Mouse (Mus musculus): ENCODE data around the gene Afap1l2. TPM values are rescaled to one million over a fixed set of nuclear protein-coding genes. Genes with fewer than 3 reads are reported as not detected.

Afap1l2 gene
- polyA plus RNA-seq, 1 experiment from 2014 or later, result 11.7 TPM

GRCm38 (mm10) chr19:56944826-56945225 lies 63.2 kb downstream of the Afap1l2 start:
- 97% methylated on average over 3 of the region's 3 CpGs for WGBS
- ATAC-seq, result no peak

GRCm38 (mm10) chr19:56944211-56944610 lies 63.8 kb downstream of the Afap1l2 start:
- Histone ChIP-seq H3K27me3 (ENCODE audit: control insufficient read depth, insufficient read depth, low read depth, low read length) (no peaks in the 10 kb centered on the region), H3K4me1 (ENCODE audit: control insufficient read depth, insufficient read depth, low read length) (no peaks in the 10 kb centered on the region), H3K4me2 (ENCODE audit: low read length) (no peak overlapping the region), H3K36me3 (ENCODE audit: control insufficient read depth, insufficient read depth, low read length) (no peaks in the 10 kb centered on the region), H3K4me3 (ENCODE audit: low read depth, low read length) (no peak overlapping the region), H3K9ac (ENCODE audit: low read depth, low read length) (no peak overlapping the region), H3K27ac (ENCODE audit: low read length) (no peak overlapping the region), H3K9me3 (replicated peaks; ENCODE audit: control insufficient read depth, low read length, poor library complexity, severe bottlenecking) (no peaks in the 10 kb centered on the region)
- 96% methylated on average over 9 of the region's 9 CpGs for WGBS
- no peak for ATAC-seq

More at GRCm38 (mm10) chr19:56944826-56945225, 63.2 kb downstream of the Afap1l2 start:
- no peak overlapping the region for H3K4me3 ChIP-seq (ENCODE audit: low read depth, low read length)
- H3K9me3 ChIP-seq (replicated peaks; ENCODE audit: control insufficient read depth, low read length, poor library complexity, severe bottlenecking), result no peaks in the 10 kb centered on the region
- H3K36me3 ChIP-seq (ENCODE audit: control insufficient read depth, insufficient read depth, low read length), result no peaks in the 10 kb centered on the region
- H3K27ac ChIP-seq (ENCODE audit: low read length), result no peak overlapping the region
- H3K4me2 ChIP-seq (ENCODE audit: low read length), result no peak overlapping the region
- H3K4me1 ChIP-seq (ENCODE audit: control insufficient read depth, insufficient read depth, low read length), result no peaks in the 10 kb centered on the region
- H3K9ac ChIP-seq (ENCODE audit: low read depth, low read length), result no peak overlapping the region
- H3K27me3 ChIP-seq (ENCODE audit: control insufficient read depth, insufficient read depth, low read depth, low read length), result no peaks in the 10 kb centered on the region

- Histone ChIP-seq H3K4me2 (ENCODE audit: low read length) (no peak overlapping the region), H3K4me1 (ENCODE audit: control insufficient read depth, insufficient read depth, low read length) (no peaks in the 10 kb centered on the region), H3K27me3 (ENCODE audit: control insufficient read depth, insufficient read depth, low read depth, low read length) (no peaks in the 10 kb centered on the region), H3K36me3 (ENCODE audit: control insufficient read depth, insufficient read depth, low read length) (no peaks in the 10 kb centered on the region), H3K4me3 (ENCODE audit: low read depth, low read length) (no peak overlapping the region), H3K27ac (ENCODE audit: low read length) (no peak overlapping the region), H3K9ac (ENCODE audit: low read depth, low read length) (no peak overlapping the region), H3K9me3 (replicated peaks; ENCODE audit: control insufficient read depth, low read length, poor library complexity, severe bottlenecking) (no peaks in the 10 kb centered on the region)
- no peak for ATAC-seq
- 92% methylated on average over 7 of the region's 7 CpGs for WGBS
Measured at GRCm38 (mm10) chr19:56942216-56942615, 65.8 kb downstream of the Afap1l2 start.

GRCm38 (mm10) chr19:56940507-56940906 lies 67.5 kb downstream of the Afap1l2 start:
- ATAC-seq, result no peak
- Histone ChIP-seq H3K27ac (ENCODE audit: low read length) (no peak overlapping the region), H3K4me2 (ENCODE audit: low read length) (no peak overlapping the region), H3K27me3 (ENCODE audit: control insufficient read depth, insufficient read depth, low read depth, low read length) (no peaks in the 10 kb centered on the region), H3K9me3 (replicated peaks; ENCODE audit: control insufficient read depth, low read length, poor library complexity, severe bottlenecking) (no peaks in the 10 kb centered on the region), H3K4me3 (ENCODE audit: low read depth, low read length) (no peak overlapping the region), H3K4me1 (ENCODE audit: control insufficient read depth, insufficient read depth, low read length) (no peaks in the 10 kb centered on the region), H3K36me3 (ENCODE audit: control insufficient read depth, insufficient read depth, low read length) (no peaks in the 10 kb centered on the region), H3K9ac (ENCODE audit: low read depth, low read length) (no peak overlapping the region)
- 91% methylated on average over 11 of the region's 11 CpGs for WGBS

- WGBS, result 58% methylated on average over 9 of the region's 9 CpGs
Measured at GRCm38 (mm10) chr19:56939826-56940225, 68.2 kb downstream of the Afap1l2 start.

GRCm38 (mm10) chr19:56937911-56938310 lies 70.1 kb downstream of the Afap1l2 start:
- H3K4me1 ChIP-seq (ENCODE audit: control insufficient read depth, insufficient read depth, low read length), result no peaks in the 10 kb centered on the region
- no peak overlapping the region for H3K27ac ChIP-seq (ENCODE audit: low read length)
- H3K9ac ChIP-seq (ENCODE audit: low read depth, low read length), result no peak overlapping the region
- WGBS, result 88% methylated on average over 5 of the region's 5 CpGs
- no peaks in the 10 kb centered on the region for H3K36me3 ChIP-seq (ENCODE audit: control insufficient read depth, insufficient read depth, low read length)
- no peak overlapping the region for H3K4me3 ChIP-seq (ENCODE audit: low read depth, low read length)
- no peak for ATAC-seq
- H3K27me3 ChIP-seq (ENCODE audit: control insufficient read depth, insufficient read depth, low read depth, low read length), result no peaks in the 10 kb centered on the region
- H3K9me3 ChIP-seq (replicated peaks; ENCODE audit: control insufficient read depth, low read length, poor library complexity, severe bottlenecking), result no peaks in the 10 kb centered on the region
- no peak overlapping the region for H3K4me2 ChIP-seq (ENCODE audit: low read length)

More at GRCm38 (mm10) chr19:56939826-56940225, 68.2 kb downstream of the Afap1l2 start:
- Histone ChIP-seq H3K4me3 (ENCODE audit: low read depth, low read length) (no peak overlapping the region), H3K9me3 (replicated peaks; ENCODE audit: control insufficient read depth, low read length, poor library complexity, severe bottlenecking) (no peaks in the 10 kb centered on the region), H3K4me2 (ENCODE audit: low read length) (no peak overlapping the region), H3K36me3 (ENCODE audit: control insufficient read depth, insufficient read depth, low read length) (no peaks in the 10 kb centered on the region), H3K9ac (ENCODE audit: low read depth, low read length) (no peak overlapping the region), H3K27ac (ENCODE audit: low read length) (no peak overlapping the region), H3K4me1 (ENCODE audit: control insufficient read depth, insufficient read depth, low read length) (no peaks in the 10 kb centered on the region), H3K27me3 (ENCODE audit: control insufficient read depth, insufficient read depth, low read depth, low read length) (no peaks in the 10 kb centered on the region)
- no peak for ATAC-seq

- no peak overlapping the region for H3K4me3 ChIP-seq (ENCODE audit: low read depth, low read length)
- WGBS, result 97% methylated on average over 8 of the region's 8 CpGs
- no peaks in the 10 kb centered on the region for H3K36me3 ChIP-seq (ENCODE audit: control insufficient read depth, insufficient read depth, low read length)
- no peak overlapping the region for H3K9ac ChIP-seq (ENCODE audit: low read depth, low read length)
- no peak for ATAC-seq
- H3K9me3 ChIP-seq (replicated peaks; ENCODE audit: control insufficient read depth, low read length, poor library complexity, severe bottlenecking), result no peaks in the 10 kb centered on the region
- H3K4me2 ChIP-seq (ENCODE audit: low read length), result no peak overlapping the region
- H3K4me1 ChIP-seq (ENCODE audit: control insufficient read depth, insufficient read depth, low read length), result no peaks in the 10 kb centered on the region
- H3K27me3 ChIP-seq (ENCODE audit: control insufficient read depth, insufficient read depth, low read depth, low read length), result no peaks in the 10 kb centered on the region
- no peak overlapping the region for H3K27ac ChIP-seq (ENCODE audit: low read length)
Measured at GRCm38 (mm10) chr19:56936253-56936652, 71.8 kb downstream of the Afap1l2 start.

GRCm38 (mm10) chr19:56935777-56936176 lies 72.3 kb downstream of the Afap1l2 start:
- Histone ChIP-seq H3K4me1 (ENCODE audit: control insufficient read depth, insufficient read depth, low read length) (no peaks in the 10 kb centered on the region), H3K27me3 (ENCODE audit: control insufficient read depth, insufficient read depth, low read depth, low read length) (no peaks in the 10 kb centered on the region), H3K36me3 (ENCODE audit: control insufficient read depth, insufficient read depth, low read length) (no peaks in the 10 kb centered on the region), H3K9ac (ENCODE audit: low read depth, low read length) (no peak overlapping the region), H3K4me3 (ENCODE audit: low read depth, low read length) (no peak overlapping the region), H3K27ac (ENCODE audit: low read length) (no peak overlapping the region), H3K9me3 (replicated peaks; ENCODE audit: control insufficient read depth, low read length, poor library complexity, severe bottlenecking) (no peaks in the 10 kb centered on the region), H3K4me2 (ENCODE audit: low read length) (no peak overlapping the region)
- ATAC-seq, result no peak
- 87% methylated on average over 7 of the region's 7 CpGs for WGBS

GRCm38 (mm10) chr19:56935111-56935510 lies 72.9 kb downstream of the Afap1l2 start:
- Histone ChIP-seq H3K4me1 (ENCODE audit: control insufficient read depth, insufficient read depth, low read length) (no peaks in the 10 kb centered on the region), H3K36me3 (ENCODE audit: control insufficient read depth, insufficient read depth, low read length) (no peaks in the 10 kb centered on the region), H3K27ac (ENCODE audit: low read length) (no peak overlapping the region), H3K27me3 (ENCODE audit: control insufficient read depth, insufficient read depth, low read depth, low read length) (no peaks in the 10 kb centered on the region), H3K9ac (ENCODE audit: low read depth, low read length) (no peak overlapping the region), H3K4me3 (ENCODE audit: low read depth, low read length) (no peak overlapping the region), H3K4me2 (ENCODE audit: low read length) (no peak overlapping the region), H3K9me3 (replicated peaks; ENCODE audit: control insufficient read depth, low read length, poor library complexity, severe bottlenecking) (no peaks in the 10 kb centered on the region)
- 86% methylated on average over 6 of the region's 6 CpGs for WGBS
- no peak for ATAC-seq

Data from midbrain, embryonic 16.5 days (tissue).